Mouse (Mus musculus) spleen, postnatal 4 days (tissue): ENCODE measurements around the gene Thap8.

Source experiments
- DNase-seq, 2 experiments: peaks; one replicate each; pipeline ENCODE4 v3.0.0; 2022; ENCODE audit warnings: low spot score in 2 of 2

Gene Thap8

GRCm38 (mm10) chr7:30315559-30316529, 36.0 kb downstream of the Thap8 start:
- DNase-seq = no peak

GRCm38 (mm10) chr7:30318142-30318541, 38.2 kb downstream of the Thap8 start:
- DNase-seq = no peak

DNA sequence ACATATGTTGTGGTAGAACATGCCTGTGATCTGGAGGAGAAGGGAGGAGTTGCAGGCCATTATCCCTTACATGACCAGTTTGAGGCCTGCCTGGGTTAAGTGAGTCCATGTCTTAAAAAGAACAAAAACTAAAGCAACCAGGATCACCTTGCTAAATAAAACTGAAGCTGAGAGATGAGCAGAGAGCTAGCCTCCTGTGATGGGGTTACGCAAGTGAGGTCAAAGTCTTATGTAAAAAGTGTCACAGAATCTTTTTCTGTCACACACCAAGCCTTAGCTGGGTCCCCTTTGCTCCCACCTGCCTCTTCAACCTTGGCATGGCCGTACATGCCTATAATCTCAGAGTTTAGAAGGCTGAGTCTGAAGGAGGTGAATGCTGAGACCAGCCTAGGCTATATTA, 41.1 kb downstream of the Thap8 start:
- DNase-seq = no peak

GRCm38 (mm10) chr7:30321539-30322284, 41.8 kb downstream of the Thap8 start, which contains the start of gene E130208F15Rik:
TSS of gene E130208F15Rik (plus strand) at chr7:30321740.
- DNase-seq = peak; percentile 72 to 84

- DNase-seq = peak; percentile 96 to 97
These were observed 42.4 kb downstream of the Thap8 start for GRCm38 (mm10) chr7:30322285-30322667.

GRCm38 (mm10) chr7:30322865-30323264, 43.0 kb downstream of the Thap8 start:
- no peak for DNase-seq

DNA sequence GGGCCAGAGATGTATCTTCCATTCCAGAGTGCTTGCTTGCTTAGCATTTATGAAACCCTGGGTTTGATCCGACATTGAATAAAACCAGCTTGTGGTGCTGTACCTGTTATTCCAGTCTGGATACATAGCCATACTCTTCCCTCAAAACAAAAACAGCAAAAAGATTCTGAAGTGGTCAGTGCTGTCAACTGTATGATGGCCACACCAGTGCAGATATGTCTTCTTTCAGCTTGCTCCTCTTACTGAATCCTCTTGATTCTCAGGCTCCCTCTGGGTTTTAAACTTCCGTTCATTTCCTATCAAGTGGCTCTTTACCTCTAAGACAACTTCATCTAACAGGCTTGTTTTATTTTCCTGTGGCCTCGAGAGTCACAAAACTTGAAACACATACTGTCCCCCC, 43.9 kb downstream of the Thap8 start, which contains the start of gene Sdhaf1:
Gene Sdhaf1 (minus strand): TSS at position 101 of the 400 bp plus-strand sequence.
- no peak for DNase-seq

DNA sequence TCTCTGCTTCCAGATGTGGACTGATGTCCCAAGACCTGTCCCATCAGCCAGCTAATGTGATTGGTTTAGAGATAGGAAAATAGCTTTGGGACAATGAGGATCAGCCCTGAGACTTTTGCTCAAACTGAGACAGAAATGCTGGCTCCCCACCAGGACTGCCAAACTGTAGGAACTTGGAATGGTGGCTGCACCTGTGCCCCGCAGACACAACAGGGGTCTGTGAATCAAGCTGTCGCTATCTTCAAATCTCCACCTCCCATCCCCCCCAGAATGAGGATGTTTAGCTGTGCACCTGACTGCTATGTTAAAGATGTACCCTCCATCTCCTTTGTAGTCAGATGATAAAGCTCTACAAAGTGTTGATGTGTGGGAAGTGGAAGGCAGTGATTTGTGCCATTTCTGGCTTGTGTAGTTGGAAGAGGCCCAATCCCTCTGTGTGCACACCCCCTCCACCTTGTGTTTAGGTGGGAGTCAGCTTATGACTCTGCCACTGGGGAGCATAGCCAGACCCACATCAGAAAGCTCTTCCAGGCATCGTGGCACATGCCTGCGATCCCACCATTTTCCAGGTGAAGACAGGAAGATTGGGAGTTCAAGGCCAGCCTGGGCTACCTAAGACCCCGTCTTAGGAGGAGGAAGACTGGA, 44.5 kb downstream of the Thap8 start:
- peak in 1 of 2 experiments; percentile 57 for DNase-seq

DNA sequence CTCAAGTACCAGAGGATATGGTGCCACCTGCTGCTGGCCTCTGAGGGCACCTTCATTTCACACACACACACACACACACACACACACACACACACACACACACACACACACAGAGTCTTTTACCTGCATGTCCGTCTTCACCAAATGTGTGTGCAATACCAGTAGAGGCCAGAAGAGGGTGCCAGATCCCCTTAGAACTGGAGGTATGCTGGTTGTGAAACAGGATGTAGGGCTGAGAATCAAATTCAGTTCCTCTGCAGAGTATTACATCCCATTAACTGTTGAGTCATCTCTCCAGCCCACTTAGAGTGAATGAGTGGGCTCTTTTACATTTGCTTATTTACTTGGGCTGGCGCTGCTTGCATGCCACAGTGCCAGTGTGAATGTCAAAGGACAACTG, 45.5 kb downstream of the Thap8 start:
- peak; percentile 68 to 88 for DNase-seq

- DNase-seq = no peak
These were observed 46.5 kb downstream of the Thap8 start for GRCm38 (mm10) chr7:30326427-30326826.

DNA sequence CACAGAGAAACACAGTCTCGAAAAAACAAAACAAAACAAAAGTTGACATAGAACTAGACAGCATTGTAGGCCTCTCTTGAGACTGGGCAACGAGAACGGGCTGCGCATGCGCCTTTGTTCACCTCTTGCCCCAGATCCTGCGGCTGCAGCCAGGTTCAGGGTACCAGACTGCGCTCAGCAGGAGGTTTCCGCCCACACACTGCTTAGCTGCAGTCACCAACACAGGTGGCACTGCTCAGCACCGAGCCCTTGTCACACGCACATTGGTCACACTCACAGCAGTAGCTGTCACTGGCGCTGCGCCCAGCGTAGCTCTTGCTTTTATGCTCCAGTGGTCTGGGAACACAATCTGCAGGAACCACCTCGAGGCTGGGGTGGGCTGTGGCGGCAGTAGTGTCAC, 47.2 kb downstream of the Thap8 start:
- peak in 1 of 2 experiments; percentile 54 for DNase-seq

GRCm38 (mm10) chr7:30328379-30328778, 48.5 kb downstream of the Thap8 start:
- peak in 1 of 2 experiments; percentile 54 for DNase-seq

- DNase-seq = peak; percentile 70 to 83
These were observed 52.0 kb downstream of the Thap8 start for GRCm38 (mm10) chr7:30331887-30332286.

GRCm38 (mm10) chr7:30332622-30333259, 52.8 kb downstream of the Thap8 start:
- DNase-seq = no peak

DNA sequence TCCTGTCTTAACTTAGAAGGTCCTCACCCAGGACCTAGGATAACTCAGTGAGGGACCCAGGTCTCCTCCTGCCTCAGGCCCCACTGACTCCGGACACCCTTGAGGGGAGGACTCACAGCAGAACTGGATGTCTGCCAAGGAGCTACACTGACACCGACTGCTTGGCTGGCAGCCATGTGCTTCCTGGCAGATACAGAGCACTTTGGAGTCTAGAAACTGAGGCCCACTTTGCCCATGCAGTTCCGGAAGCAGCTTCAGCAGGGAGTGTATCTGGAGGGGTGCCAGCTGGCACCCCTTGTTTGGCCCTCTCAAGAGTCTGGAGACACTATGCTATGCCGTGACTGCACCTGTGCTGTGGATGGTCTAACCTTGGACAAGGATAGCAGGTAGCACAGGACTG, 53.5 kb downstream of the Thap8 start:
- DNase-seq = peak; percentile 36 to 64

DNA sequence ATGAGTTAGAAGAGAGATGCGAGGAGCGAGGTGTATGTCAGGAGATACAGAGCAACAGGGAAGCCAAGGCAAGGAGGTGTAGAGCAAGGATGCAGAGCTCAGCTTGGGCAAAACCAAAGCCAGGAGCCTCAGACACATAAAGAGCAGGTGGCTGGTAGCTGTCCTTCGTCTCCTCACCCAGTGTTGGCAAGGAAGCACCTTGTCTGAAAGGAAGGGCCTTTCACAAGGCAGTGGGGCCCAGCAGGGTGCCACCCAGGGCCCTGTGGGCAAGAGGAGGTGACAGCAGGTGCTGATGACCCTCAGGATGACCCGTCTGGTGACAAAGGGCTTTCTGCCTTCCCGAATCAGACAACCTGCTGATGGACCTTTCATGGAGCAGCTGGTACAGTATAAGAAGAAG, 54.7 kb downstream of the Thap8 start:
- no peak for DNase-seq

GRCm38 (mm10) chr7:30335688-30336087, 55.8 kb downstream of the Thap8 start:
- no peak for DNase-seq

- peak; percentile 64 to 84 for DNase-seq
These were observed 56.5 kb downstream of the Thap8 start for GRCm38 (mm10) chr7:30336384-30336783.

- no peak for DNase-seq
These were observed 59.7 kb downstream of the Thap8 start for GRCm38 (mm10) chr7:30339432-30340109.
